Mouse (Mus musculus) heart, embryonic 12.5 days (tissue): Measurements from ENCODE around the gene Washc2. TPM values are rescaled to one million over a fixed set of nuclear protein-coding genes. Genes with fewer than 3 reads are reported as not detected.
"Not testable (repeated sequence)": the region's sequence is repeated elsewhere in the genome, so short reads cannot be mapped to it uniquely, and the experiment has no call there.

Source experiments
- ATAC-seq: fragments of 200-750 bp; cut with Nextera tagmentation; 2 replicates; pipeline ENCODE4 v1.8.0; 2017; ENCODE audit warnings: moderate TSS enrichment, moderate library complexity; ENCODE audit not compliant: insufficient number of reproducible peaks, low FRiP score
- H3K27ac ChIP-seq: fragments of 300-500 bp; sonication (generic); 2 replicates; pipeline ENCODE4 v1.5.1; 2016; ENCODE audit warnings: mild to moderate bottlenecking, moderate library complexity; ENCODE audit not compliant: poor library complexity, severe bottlenecking
- H3K27me3 ChIP-seq: fragments of 300-500 bp; sonication (generic); replicated peaks from 2 replicates; pipeline ENCODE4 v1.6.1; 2016; ENCODE audit warnings: mild to moderate bottlenecking, moderate library complexity
- H3K36me3 ChIP-seq: fragments of 300-500 bp; sonication (generic); 2 replicates; pipeline ENCODE4 v1.6.1; 2016; ENCODE audit warnings: mild to moderate bottlenecking, moderate library complexity
- H3K4me1 ChIP-seq: fragments of 300-500 bp; sonication (generic); replicated peaks from 2 replicates; pipeline ENCODE4 v1.6.1; 2016; ENCODE audit warnings: mild to moderate bottlenecking
- H3K4me2 ChIP-seq: fragments of 300-500 bp; sonication (generic); 2 replicates; pipeline ENCODE4 v1.6.1; 2016; ENCODE audit warnings: mild to moderate bottlenecking, moderate library complexity
- H3K4me3 ChIP-seq: fragments of 300-500 bp; sonication (generic); 2 replicates; pipeline ENCODE4 v1.5.1; 2016; ENCODE audit warnings: mild to moderate bottlenecking
- H3K9ac ChIP-seq: fragments of 300-500 bp; sonication (generic); 2 replicates; pipeline ENCODE4 v1.6.1; 2016; ENCODE audit warnings: mild to moderate bottlenecking, moderate library complexity
- H3K9me3 ChIP-seq: fragments of 300-500 bp; sonication (generic); replicated peaks from 2 replicates; pipeline ENCODE4 v1.6.1; 2016; ENCODE audit warnings: mild to moderate bottlenecking, moderate library complexity
- WGBS: fragments of 180-500 bp; shearing (Covaris S2); methylation state at CpG from one replicate; pipeline ENCODE4 v1.1.7; 2016; 5-methylcytosine and 5-hydroxymethylcytosine counted together
- polyA plus RNA-seq: library from polyadenylated mRNA; unstranded; fragments of >200 nt; fragmentation: Nextera tagmentation; extraction: Ambion mirVana; gene quantifications from 2 replicates; pipeline ENCODE4 v1.2.1, GENCODE M21; 2016

The Washc2 gene
- polyA plus RNA-seq, 1 experiment from 2014 or later: 39.6 TPM

DNA sequence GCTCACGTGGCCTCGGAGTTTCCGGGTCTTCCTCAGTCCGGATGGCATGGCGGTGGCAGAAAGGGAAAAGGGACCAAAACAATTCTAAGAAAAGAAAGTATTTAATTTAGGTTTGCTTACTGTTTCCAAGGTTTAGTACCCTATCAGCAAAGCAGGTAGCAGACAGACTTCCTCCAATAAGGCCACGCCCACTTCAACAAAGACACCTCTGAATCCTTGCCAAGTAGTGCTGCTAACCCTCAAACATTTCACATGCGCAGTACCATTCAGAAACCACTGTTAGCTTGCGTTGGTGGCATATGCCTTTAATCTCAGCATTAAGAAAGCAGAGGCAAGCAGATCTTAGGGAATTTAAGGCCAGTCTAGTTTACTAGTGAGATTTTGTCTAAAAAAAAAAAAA is 12.0 kb upstream of the Washc2 start:
- no peak overlapping the region for H3K4me3 ChIP-seq
- H3K27me3 ChIP-seq: no peaks in the 10 kb centered on the region
- no peak overlapping the region for H3K27ac ChIP-seq
- H3K4me1 ChIP-seq: peaks cover 5% of the 10 kb centered on the region
- no peak overlapping the region for H3K4me2 ChIP-seq
- ATAC-seq: no peak
- H3K9me3 ChIP-seq: no peaks in the 10 kb centered on the region
- H3K9ac ChIP-seq: no peak overlapping the region
- H3K36me3 ChIP-seq: no peaks in the 10 kb centered on the region
- 52% methylated on average over 8 of the region's 8 CpGs for WGBS

GRCm38 (mm10) chr6:116198173-116198572 is 9.7 kb upstream of the Washc2 start:
- Histone ChIP-seq H3K4me2 (no peak overlapping the region), H3K9me3 (no peaks in the 10 kb centered on the region), H3K27ac (no peak overlapping the region), H3K36me3 (no peaks in the 10 kb centered on the region), H3K4me1 (no peaks in the 10 kb centered on the region), H3K9ac (no peak overlapping the region), H3K27me3 (no peaks in the 10 kb centered on the region), H3K4me3 (no peak overlapping the region)
- ATAC-seq: no peak
- WGBS: 35% methylated on average over 3 of the region's 3 CpGs

GRCm38 (mm10) chr6:116199682-116200081 is 8.2 kb upstream of the Washc2 start:
- 43% methylated on average over 2 of the region's 2 CpGs for WGBS
- Histone ChIP-seq H3K36me3 (no peaks in the 10 kb centered on the region), H3K4me1 (no peaks in the 10 kb centered on the region), H3K27ac (no peak overlapping the region), H3K9me3 (no peaks in the 10 kb centered on the region), H3K4me3 (no peak overlapping the region), H3K9ac (no peak overlapping the region), H3K27me3 (no peaks in the 10 kb centered on the region), H3K4me2 (no peak overlapping the region)
- ATAC-seq: no peak

- ATAC-seq: no peak
- Histone ChIP-seq H3K4me1 (no peaks in the 10 kb centered on the region), H3K36me3 (peaks cover 79% of the 10 kb centered on the region), H3K9ac (no peak overlapping the region), H3K27ac (no peak overlapping the region), H3K4me2 (no peak overlapping the region), H3K9me3 (no peaks in the 10 kb centered on the region), H3K27me3 (no peaks in the 10 kb centered on the region), H3K4me3 (no peak overlapping the region)
- WGBS: 72% methylated on average over 11 of the region's 11 CpGs
These were observed 19.9 kb downstream of the Washc2 start for GRCm38 (mm10) chr6:116227767-116228166.

- Histone ChIP-seq H3K9me3 (no peaks in the 10 kb centered on the region), H3K9ac (no peak overlapping the region), H3K36me3 (peaks cover 82% of the 10 kb centered on the region), H3K27ac (no peak overlapping the region), H3K4me3 (no peak overlapping the region), H3K4me1 (no peaks in the 10 kb centered on the region), H3K4me2 (no peak overlapping the region), H3K27me3 (no peaks in the 10 kb centered on the region)
- 57% methylated on average over 12 of the region's 12 CpGs for WGBS
- no peak for ATAC-seq
These were observed 21.1 kb downstream of the Washc2 start for GRCm38 (mm10) chr6:116228785-116229525.

DNA sequence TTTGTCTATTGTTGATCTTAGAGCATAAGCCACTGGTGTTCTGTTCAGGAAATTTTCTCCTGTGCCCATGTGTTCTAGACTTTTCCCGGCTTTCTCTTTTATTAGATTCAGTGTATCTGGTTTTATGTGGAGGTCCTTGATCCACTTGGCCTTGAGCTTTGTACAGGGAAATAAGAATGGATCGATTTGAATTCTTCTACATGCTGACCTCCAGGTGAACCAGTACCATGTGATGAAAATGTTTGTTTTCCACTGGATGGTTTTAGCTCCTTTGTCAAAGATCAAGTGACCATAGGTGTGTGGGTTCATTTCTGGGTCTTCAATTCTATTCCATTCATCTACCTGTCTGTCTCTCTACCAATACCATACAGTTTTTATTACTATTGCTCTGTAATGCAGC is 27.0 kb downstream of the Washc2 start:
- peaks cover 80% of the 10 kb centered on the region for H3K36me3 ChIP-seq
- not testable (repeated sequence) for H3K4me3 ChIP-seq, H3K9me3 ChIP-seq, H3K27me3 ChIP-seq, H3K27ac ChIP-seq, ATAC-seq, H3K4me1 ChIP-seq, H3K4me2 ChIP-seq, H3K9ac ChIP-seq
- 93% methylated on average over 2 of the region's 2 CpGs for WGBS

- Histone ChIP-seq H3K4me1 (no peaks in the 10 kb centered on the region), H3K27me3 (no peaks in the 10 kb centered on the region), H3K36me3 (peaks cover 82% of the 10 kb centered on the region), H3K4me3 (no peak overlapping the region), H3K9me3 (no peaks in the 10 kb centered on the region), H3K4me2 (no peak overlapping the region), H3K27ac (no peak overlapping the region), H3K9ac (no peak overlapping the region)
- ATAC-seq: no peak
- WGBS: 79% methylated on average over 5 of the region's 5 CpGs
These were observed 27.5 kb downstream of the Washc2 start for GRCm38 (mm10) chr6:116235336-116235735.

GRCm38 (mm10) chr6:116238083-116238482 is 30.2 kb downstream of the Washc2 start:
- no peaks in the 10 kb centered on the region for H3K9me3 ChIP-seq
- H3K9ac ChIP-seq: no peak overlapping the region
- no peak overlapping the region for H3K4me3 ChIP-seq
- no peak overlapping the region for H3K4me2 ChIP-seq
- H3K4me1 ChIP-seq: no peaks in the 10 kb centered on the region
- no peak overlapping the region for H3K27ac ChIP-seq
- H3K36me3 ChIP-seq: peaks cover 76% of the 10 kb centered on the region
- 86% methylated on average over 5 of the region's 5 CpGs for WGBS
- H3K27me3 ChIP-seq: no peaks in the 10 kb centered on the region
- ATAC-seq: no peak

GRCm38 (mm10) chr6:116240371-116240770 is 32.5 kb downstream of the Washc2 start:
- peaks cover 76% of the 10 kb centered on the region for H3K36me3 ChIP-seq
- 66% methylated on average over 2 of the region's 2 CpGs for WGBS
- ATAC-seq: no peak
- no peaks in the 10 kb centered on the region for H3K4me1 ChIP-seq
- no peaks in the 10 kb centered on the region for H3K9me3 ChIP-seq
- no peak overlapping the region for H3K4me3 ChIP-seq
- H3K27ac ChIP-seq: no peak overlapping the region
- no peaks in the 10 kb centered on the region for H3K27me3 ChIP-seq
- no peak overlapping the region for H3K4me2 ChIP-seq
- no peak overlapping the region for H3K9ac ChIP-seq

DNA sequence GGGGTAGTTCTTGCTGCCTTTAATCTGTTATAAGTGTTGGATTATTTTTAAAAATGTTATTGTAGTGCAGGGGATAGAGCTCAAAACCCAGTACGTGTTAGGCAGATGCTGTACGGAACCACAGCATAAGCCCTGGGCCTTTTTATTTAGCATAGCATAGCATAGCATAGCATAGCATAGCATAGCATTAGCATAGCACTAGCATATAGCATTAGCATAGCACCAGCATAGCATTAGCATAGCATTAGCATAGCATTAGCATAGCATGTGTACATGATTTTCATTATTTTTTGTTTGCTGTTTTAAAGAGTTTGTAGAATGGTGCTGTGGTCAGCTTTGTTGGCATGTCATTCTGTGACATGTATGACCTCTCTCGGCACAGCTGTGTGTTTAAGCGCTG is 51.8 kb downstream of the Washc2 start:
- H3K4me2 ChIP-seq: no peak overlapping the region
- ATAC-seq: no peak
- no peaks in the 10 kb centered on the region for H3K27me3 ChIP-seq
- H3K27ac ChIP-seq: no peak overlapping the region
- H3K36me3 ChIP-seq: peaks cover 67% of the 10 kb centered on the region
- no peaks in the 10 kb centered on the region for H3K4me1 ChIP-seq
- H3K4me3 ChIP-seq: no peak overlapping the region
- H3K9me3 ChIP-seq: no peaks in the 10 kb centered on the region
- no peak overlapping the region for H3K9ac ChIP-seq
- 90% methylated on average over 4 of the region's 4 CpGs for WGBS

DNA sequence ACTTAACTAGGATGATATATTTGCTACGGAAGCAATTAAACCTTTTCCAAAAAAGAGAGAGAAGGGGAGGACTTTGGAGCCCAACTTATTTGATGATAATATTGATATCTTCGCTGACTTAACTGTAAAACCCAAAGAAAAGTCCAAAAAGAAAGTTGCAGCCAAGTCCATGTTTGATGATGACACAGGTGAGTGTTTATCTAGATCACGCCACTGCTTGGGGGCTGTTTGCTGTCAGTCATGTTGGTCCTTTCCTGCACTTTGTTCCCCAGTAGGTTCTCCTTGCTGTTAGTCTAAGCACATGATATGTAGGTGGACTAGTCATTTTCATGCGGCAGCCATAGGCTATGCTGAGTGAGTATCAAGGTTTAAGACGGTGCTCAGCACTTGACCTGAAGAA is 52.6 kb downstream of the Washc2 start:
- Histone ChIP-seq H3K4me1 (no peaks in the 10 kb centered on the region), H3K9ac (no peak overlapping the region), H3K27me3 (no peaks in the 10 kb centered on the region), H3K9me3 (no peaks in the 10 kb centered on the region), H3K4me2 (no peak overlapping the region), H3K36me3 (peaks cover 58% of the 10 kb centered on the region), H3K27ac (no peak overlapping the region), H3K4me3 (no peak overlapping the region)
- 92% methylated on average over 5 of the region's 5 CpGs for WGBS
- no peak for ATAC-seq

DNA sequence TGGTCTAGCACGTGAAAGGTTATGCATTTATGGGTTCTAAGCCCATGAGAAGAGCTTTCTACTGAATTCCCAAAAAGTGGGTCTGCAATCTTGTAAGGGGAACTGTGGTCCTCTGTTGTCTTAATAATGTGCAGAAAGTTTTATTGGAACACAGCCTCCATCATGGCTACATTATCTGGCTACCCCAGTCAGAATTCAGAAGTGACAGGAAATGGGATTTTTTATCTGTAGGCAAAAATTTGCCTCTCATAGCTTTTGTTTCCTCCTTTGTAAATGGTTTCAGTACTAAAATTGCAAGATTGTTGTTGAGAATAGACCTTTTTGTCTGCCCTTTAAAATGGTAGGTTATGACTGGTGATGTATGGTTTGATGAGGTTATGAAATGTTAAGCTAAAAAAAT is 55.0 kb downstream of the Washc2 start:
- Histone ChIP-seq H3K4me3 (no peak overlapping the region), H3K27ac (no peak overlapping the region), H3K36me3 (peaks cover 40% of the 10 kb centered on the region), H3K4me2 (no peak overlapping the region), H3K27me3 (no peaks in the 10 kb centered on the region), H3K4me1 (peaks cover 10% of the 10 kb centered on the region), H3K9ac (no peak overlapping the region), H3K9me3 (no peaks in the 10 kb centered on the region)
- WGBS: 93% methylated on average over 1 of the region's 1 CpGs
- ATAC-seq: no peak
